Mouse (Mus musculus) testis, adult 2 months (tissue): ENCODE measurements around the gene Spata48.

ENCODE experiments used
- CTCF ChIP-seq: fragments of 200-500 bp; IDR thresholded peaks from 2 replicates; pipeline ENCODE4 v1.5.1; 2012; ENCODE audit warnings: low read depth, mild to moderate bottlenecking, inconsistent platforms, low read length, moderate library complexity; ENCODE audit not compliant: control insufficient read depth, insufficient read depth, insufficient replicate concordance
- POLR2A ChIP-seq: fragments of 200-500 bp; IDR thresholded peaks from 2 replicates; pipeline ENCODE4 v1.6.1; 2012; ENCODE audit warnings: low read depth, mild to moderate bottlenecking, inconsistent platforms, low read length, moderate library complexity; ENCODE audit not compliant: control insufficient read depth

DNA sequence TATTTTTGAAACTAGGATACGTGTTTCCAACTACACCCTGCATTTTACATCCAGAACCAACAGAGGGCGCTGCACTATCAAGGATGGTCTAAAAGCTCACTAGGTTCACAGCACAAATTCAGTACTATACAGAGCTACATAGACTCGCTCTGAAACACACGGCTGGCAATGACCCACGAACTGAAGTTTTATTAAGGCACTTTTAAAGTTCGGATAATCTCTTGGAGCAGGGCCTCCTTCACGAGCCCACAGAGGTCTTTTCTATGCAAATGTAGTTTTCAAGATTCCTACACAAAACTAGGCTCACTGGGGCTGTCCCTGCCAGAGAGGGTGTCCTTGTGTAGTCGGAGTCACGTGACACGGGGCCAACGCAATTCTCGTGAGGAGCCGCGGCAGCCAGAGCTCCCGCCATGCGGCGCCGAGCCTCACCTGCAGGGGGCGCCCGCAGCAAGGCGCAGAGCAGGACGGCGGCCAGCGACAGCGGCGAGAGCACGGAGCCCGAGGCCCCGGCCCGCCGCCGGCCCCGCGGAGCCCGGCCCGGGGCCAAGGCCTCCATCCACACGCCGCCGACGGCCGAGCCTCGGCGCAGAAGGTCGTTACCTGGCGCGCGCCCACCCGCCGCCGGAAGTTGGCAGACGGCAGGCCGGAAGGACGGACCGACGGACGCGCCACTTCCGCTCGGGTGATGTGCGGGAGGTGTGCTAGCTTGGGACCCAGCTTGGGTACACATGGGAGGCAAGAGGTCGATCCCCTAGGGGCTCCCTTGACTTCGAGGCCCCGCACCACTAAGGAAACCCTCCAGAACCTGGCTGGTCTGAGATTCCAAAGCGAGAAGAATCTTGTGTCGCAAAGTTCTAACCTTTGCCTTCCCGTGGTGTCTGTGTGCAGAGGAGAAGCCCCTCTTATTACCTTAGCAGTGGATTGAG is at the start of gene Spata48, which contains the start of gene Zpbp:
- TF ChIP-seq CTCF (peak; percentile 79), POLR2A (peak; percentile 81)
